Mouse (Mus musculus): ENCODE measurements around the gene Ppih. TPM values are rescaled to one million over a fixed set of nuclear protein-coding genes. Genes with fewer than 3 reads are reported as not detected.

Gene Ppih
- polyA plus RNA-seq, 1 experiment from 2014 or later = 36.4 TPM

- Histone ChIP-seq H3K27ac (ENCODE audit: low read length) (peak overlapping the region; percentile 63), H3K9me3 (replicated peaks; ENCODE audit: control insufficient read depth, low read length, poor library complexity, severe bottlenecking) (no peaks in the 10 kb centered on the region), H3K4me2 (ENCODE audit: low read length) (no peak overlapping the region), H3K9ac (ENCODE audit: low read depth, low read length) (peak overlapping the region; percentile 58), H3K4me1 (ENCODE audit: control insufficient read depth, insufficient read depth, low read length) (peaks cover 14% of the 10 kb centered on the region), H3K27me3 (ENCODE audit: control insufficient read depth, insufficient read depth, low read depth, low read length) (no peaks in the 10 kb centered on the region), H3K36me3 (ENCODE audit: control insufficient read depth, insufficient read depth, low read length) (no peaks in the 10 kb centered on the region), H3K4me3 (ENCODE audit: low read depth, low read length) (no peak overlapping the region)
- peak; percentile 66 for ATAC-seq
- WGBS = 10% methylated on average over 9 of the region's 9 CpGs
Measured at GRCm38 (mm10) chr4:119254012-119254618, 66.2 kb downstream of the Ppih start.

DNA sequence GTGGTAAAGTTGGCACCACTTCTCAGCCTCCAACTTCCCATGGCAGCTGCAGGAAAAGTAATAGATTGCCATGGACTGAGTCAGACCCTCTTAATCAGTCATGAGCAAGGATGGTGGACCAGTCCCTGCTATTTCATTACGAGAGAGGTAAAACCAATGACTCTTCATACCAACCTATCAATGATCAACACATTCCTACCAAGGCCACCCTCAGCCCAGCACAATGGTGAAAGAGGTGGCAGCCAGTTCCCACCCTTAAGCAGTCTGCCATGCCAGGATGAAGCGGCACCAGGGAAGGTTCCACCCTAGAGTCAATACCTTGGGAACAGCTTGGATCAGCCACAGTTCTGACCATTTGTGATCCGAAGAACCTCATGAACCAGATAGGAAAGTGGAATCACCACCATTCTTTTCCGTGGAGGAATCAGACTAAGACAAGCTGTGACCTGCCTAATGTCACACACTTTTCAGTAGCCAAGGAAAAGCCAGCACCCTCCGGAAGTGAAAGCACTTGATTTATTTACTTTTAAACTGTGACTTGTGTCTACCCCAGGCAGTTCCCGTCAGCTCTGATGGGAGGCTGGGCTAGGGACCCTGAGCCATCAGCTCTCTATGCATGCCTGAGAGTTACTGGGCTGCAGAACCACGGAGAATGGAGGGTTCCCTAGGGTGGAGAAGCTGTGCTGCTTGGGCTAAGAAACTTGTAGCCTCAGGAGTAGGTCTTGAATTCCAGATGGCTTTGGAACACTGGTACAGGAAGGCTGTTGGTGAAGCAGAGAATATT is 68.1 kb downstream of the Ppih start:
- WGBS = 78% methylated on average over 7 of the region's 7 CpGs
- H3K27ac ChIP-seq (ENCODE audit: low read length) = no peak overlapping the region
- no peaks in the 10 kb centered on the region for H3K27me3 ChIP-seq (ENCODE audit: control insufficient read depth, insufficient read depth, low read depth, low read length)
- no peaks in the 10 kb centered on the region; the same call in 1 of the 2 replicates for H3K36me3 ChIP-seq (ENCODE audit: control insufficient read depth, insufficient read depth, low read length)
- no peak for ATAC-seq
- no peaks in the 10 kb centered on the region for H3K9me3 ChIP-seq (replicated peaks; ENCODE audit: control insufficient read depth, low read length, poor library complexity, severe bottlenecking)
- peaks cover 17% of the 10 kb centered on the region for H3K4me1 ChIP-seq (ENCODE audit: control insufficient read depth, insufficient read depth, low read length)
- no peak overlapping the region for H3K9ac ChIP-seq (ENCODE audit: low read depth, low read length)
- no peak overlapping the region for H3K4me2 ChIP-seq (ENCODE audit: low read length)
- no peak overlapping the region for H3K4me3 ChIP-seq (ENCODE audit: low read depth, low read length)

Other genes with a start within 250 kb of the Ppih start
- 90.7 and 91.6 TPM in 2 replicates for gene Slc2a1, start 211.8 kb downstream of the Ppih start, polyA plus RNA-seq (2015; fragmentation: Nextera tagmentation; extraction: Ambion mirVana)
- 4.0 and 6.1 TPM in 2 replicates for gene Zfp691, start 146.4 kb downstream of the Ppih start, polyA plus RNA-seq (2015; fragmentation: Nextera tagmentation; extraction: Ambion mirVana)
- gene Ermap, start 130.5 kb downstream of the Ppih start, polyA plus RNA-seq (2015; fragmentation: Nextera tagmentation; extraction: Ambion mirVana) = 0.14 and 0.52 TPM in 2 replicates
- gene Svbp, start 125.2 kb downstream of the Ppih start, polyA plus RNA-seq (2015; fragmentation: Nextera tagmentation; extraction: Ambion mirVana) = 220 and 230 TPM in 2 replicates
- gene Tmem269, start 102.3 kb downstream of the Ppih start, polyA plus RNA-seq (2015; fragmentation: Nextera tagmentation; extraction: Ambion mirVana) = 0.26 and 0.44 TPM in 2 replicates
- gene AU022252, start 87.8 kb downstream of the Ppih start, polyA plus RNA-seq (2015; fragmentation: Nextera tagmentation; extraction: Ambion mirVana) = 22.6 and 26.0 TPM in 2 replicates
- gene P3h1, start 87.6 kb downstream of the Ppih start, polyA plus RNA-seq (2015; fragmentation: Nextera tagmentation; extraction: Ambion mirVana) = 9.2 and 9.9 TPM in 2 replicates
- gene Cldn19, start 65.1 kb downstream of the Ppih start, polyA plus RNA-seq (2015; fragmentation: Nextera tagmentation; extraction: Ambion mirVana) = 0.63 and 1.6 TPM in 2 replicates
- gene Ybx1, start 25.9 kb downstream of the Ppih start, polyA plus RNA-seq (2015; fragmentation: Nextera tagmentation; extraction: Ambion mirVana) = 716 and 727 TPM in 2 replicates
- 22.8 and 27.1 TPM in 2 replicates for gene Ccdc30, start 95.0 kb upstream of the Ppih start, polyA plus RNA-seq (2015; fragmentation: Nextera tagmentation; extraction: Ambion mirVana)
- 18.6 and 19.4 TPM in 2 replicates for gene Ppcs, start 101.9 kb upstream of the Ppih start, polyA plus RNA-seq (2015; fragmentation: Nextera tagmentation; extraction: Ambion mirVana)
- gene Zmynd12, start 102.3 kb upstream of the Ppih start, polyA plus RNA-seq (2015; fragmentation: Nextera tagmentation; extraction: Ambion mirVana) = 0.64 and 0.76 TPM in 2 replicates
- 27.2 and 29.0 TPM in 2 replicates for gene Rimkla, start 172.1 kb upstream of the Ppih start, polyA plus RNA-seq (2015; fragmentation: Nextera tagmentation; extraction: Ambion mirVana)
- gene Foxj3, start 216.5 kb upstream of the Ppih start, polyA plus RNA-seq (2015; fragmentation: Nextera tagmentation; extraction: Ambion mirVana) = 36.7 and 42.8 TPM in 2 replicates
- 8.9 and 11.2 TPM in 2 replicates for gene Frg2f1, start 219.0 kb upstream of the Ppih start, polyA plus RNA-seq (2015; fragmentation: Nextera tagmentation; extraction: Ambion mirVana)

Measured in midbrain, embryonic 16.5 days (tissue).